22 mouse cellular contexts compared by ENCODE assay signal in the genomic region with DNA sequence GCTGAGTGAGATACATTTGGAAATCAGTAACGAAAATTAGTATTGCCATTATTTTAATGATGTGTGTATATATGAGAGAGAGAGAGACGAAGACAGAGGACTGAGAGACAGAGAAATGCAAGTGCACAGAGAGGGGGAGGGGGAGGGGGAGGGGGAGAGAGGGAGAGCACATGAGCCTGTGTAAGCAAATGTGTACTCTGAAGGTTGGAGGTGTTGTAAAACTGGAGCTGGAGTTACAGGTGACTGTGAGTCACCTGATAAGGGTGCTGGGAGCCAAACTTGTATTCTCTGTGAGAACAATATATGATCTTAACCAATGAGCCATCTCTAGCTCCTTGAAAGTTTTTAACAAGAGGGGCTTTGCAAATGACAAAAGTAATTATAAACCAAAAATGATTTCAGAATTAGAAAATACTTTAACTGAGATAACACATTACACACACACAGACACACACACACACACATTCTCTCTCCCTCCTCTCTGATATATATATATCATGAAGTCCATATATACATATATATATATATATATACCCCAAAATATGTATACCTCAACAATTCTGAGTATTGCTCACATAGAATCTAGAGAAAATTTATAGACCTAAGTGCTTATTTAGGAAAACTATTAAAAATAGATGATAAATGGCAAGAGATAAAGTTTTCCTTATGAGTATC.
"Had no signal": no experiment of that assay in that cellular context is flagged by ENCODE, and none has a peak within 500 bp of the region (broad histone marks: within the 10 kb centered on the region; RNA-seq: fewer than 3 reads in every experiment).

No protein-coding gene starts in this region.

- H3K4me2 ChIP-seq: kidney, embryonic 15.5 days; limb, embryonic 12.5 days; limb, embryonic 15.5 days; liver, embryonic 11.5 days; lung, embryonic 14.5 days; midbrain, embryonic 13.5 days had no signal

- DNase-seq: kidney, adult 11 months; kidney, adult 8-10 months; kidney, postnatal 10 days; kidney, postnatal 36 days; left cerebral cortex, postnatal 4 days; liver, postnatal 0 days; lung, embryonic 14.5 days; right cerebral cortex, adult 18-20 months; right cerebral cortex, postnatal 14 days; right cerebral cortex, postnatal 4 days; thymus, adult 2 months; thymus, postnatal 14 days had no signal

- ATAC-seq: liver, postnatal 0 days; lung, postnatal 0 days; midbrain, embryonic 13.5 days; midbrain, embryonic 16.5 days had no signal

- H3K36me3 ChIP-seq: kidney, embryonic 15.5 days; limb, embryonic 12.5 days; limb, embryonic 15.5 days; midbrain, embryonic 13.5 days had no signal

- H3K27ac ChIP-seq: kidney, embryonic 15.5 days; limb, embryonic 12.5 days; limb, embryonic 15.5 days; liver, embryonic 14.5 days; macrophage; midbrain, embryonic 13.5 days had no signal

- H3K27me3 ChIP-seq: kidney, embryonic 15.5 days; limb, embryonic 12.5 days; limb, embryonic 15.5 days; midbrain, embryonic 13.5 days had no signal

- H3K4me1 ChIP-seq: kidney, embryonic 15.5 days; limb, embryonic 12.5 days; limb, embryonic 15.5 days; midbrain, embryonic 13.5 days had no signal

- H3K9ac ChIP-seq: kidney, embryonic 15.5 days; limb, embryonic 12.5 days; limb, embryonic 15.5 days; liver, embryonic 14.5 days; liver, postnatal 0 days; lung, embryonic 14.5 days; midbrain, embryonic 13.5 days had no signal

- H3K4me3 ChIP-seq: kidney, embryonic 15.5 days; limb, embryonic 12.5 days; limb, embryonic 15.5 days; midbrain, embryonic 13.5 days; myocyte had no signal

- H3K9me3 ChIP-seq: kidney, embryonic 15.5 days; limb, embryonic 12.5 days; limb, embryonic 15.5 days; midbrain, embryonic 13.5 days had no signal
